Mouse (Mus musculus): ENCODE data around the gene Gdpd1.

DNA sequence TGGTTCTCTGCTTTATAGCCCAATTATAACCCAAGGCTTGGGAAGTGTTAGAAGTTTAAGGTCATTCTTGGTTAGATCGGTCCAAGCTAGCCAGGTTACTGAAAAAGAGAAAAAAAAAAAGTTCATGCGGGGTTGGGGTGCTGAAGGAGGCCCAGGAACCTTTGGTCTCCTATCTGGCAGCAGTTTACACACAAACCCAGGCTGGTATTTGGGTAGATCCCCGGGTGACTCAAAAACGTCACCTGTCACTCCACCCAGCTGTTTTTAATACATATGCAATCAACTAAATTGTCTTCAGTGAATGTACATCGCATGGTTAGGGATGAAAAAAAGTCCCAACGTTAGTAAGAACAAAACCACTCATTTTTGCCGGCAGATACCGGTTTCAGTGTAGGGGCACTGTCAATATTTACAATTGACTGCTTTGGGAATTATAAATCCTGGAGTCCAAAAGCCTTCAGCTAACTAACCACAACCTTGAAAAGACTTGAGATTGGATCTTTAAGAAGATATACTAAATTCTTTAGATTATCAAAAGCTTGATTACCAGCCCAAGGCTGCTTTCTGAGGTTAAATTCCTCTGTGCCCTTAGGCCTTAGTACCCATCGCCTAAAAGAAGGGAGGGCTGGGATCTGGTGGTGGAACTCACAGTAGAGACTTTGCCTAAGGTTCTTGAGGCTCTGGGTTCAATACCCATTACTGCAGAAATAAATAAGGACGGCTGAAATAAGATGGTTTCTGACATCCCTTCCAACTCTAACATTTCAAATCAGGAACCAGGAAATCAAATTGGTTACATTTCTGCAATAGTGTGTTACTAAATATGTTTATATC, 78.9 kb downstream of the Gdpd1 start:
- no peak for TF ChIP-seq CTCF (IDR thresholded peaks at IDR 0.05; ENCODE audit: low read depth, low read length)
- TF ChIP-seq POLR2A (IDR thresholded peaks at IDR 0.05; ENCODE audit: extremely low read depth, insufficient read depth, low read length), result no peak

Measured in liver, adult 2 months (tissue).